Mouse (Mus musculus) small intestine, adult 2 months (tissue): Measurements from ENCODE around the gene Rhbdd1. TPM values are rescaled to one million over a fixed set of nuclear protein-coding genes. Genes with fewer than 3 reads are reported as not detected.

Experiments used
- H3K27ac ChIP-seq: fragments of 200-500 bp; 2 replicates; pipeline ENCODE4 v1.5.1; 2012; ENCODE audit warnings: low read depth, low read length, control low read depth, inconsistent platforms; ENCODE audit not compliant: insufficient read depth
- H3K27me3 ChIP-seq: fragments of 200-500 bp; 2 replicates; pipeline ENCODE4 v1.6.1; 2012; ENCODE audit warnings: mild to moderate bottlenecking, moderate library complexity, low read length, inconsistent platforms; ENCODE audit not compliant: control insufficient read depth, insufficient read depth
- H3K36me3 ChIP-seq: fragments of 200-500 bp; 2 replicates; pipeline ENCODE4 v1.6.1; 2012; ENCODE audit warnings: mild to moderate bottlenecking, low read length, control low read depth, inconsistent platforms; ENCODE audit not compliant: control insufficient read depth, insufficient read depth
- H3K4me1 ChIP-seq: fragments of 200-500 bp; 2 replicates; pipeline ENCODE4 v1.6.1; 2012; ENCODE audit warnings: low read length, inconsistent platforms, mixed read lengths; ENCODE audit not compliant: control insufficient read depth, insufficient read depth, insufficient read length
- H3K4me3 ChIP-seq: fragments of 200-500 bp; 2 replicates; pipeline ENCODE4 v1.5.1; 2012; ENCODE audit warnings: low read depth, mild to moderate bottlenecking, control low read depth, inconsistent platforms, low read length, moderate library complexity
- CTCF ChIP-seq: fragments of 200-500 bp; IDR thresholded peaks from 2 replicates; pipeline ENCODE4 v1.5.1; 2012; ENCODE audit warnings: low read depth, mild to moderate bottlenecking, control low read depth, inconsistent platforms, low read length, moderate library complexity, mixed read lengths; ENCODE audit not compliant: insufficient replicate concordance, insufficient read length; ENCODE audit errors: extremely low read depth
- POLR2A ChIP-seq: fragments of 200-500 bp; IDR thresholded peaks from 2 replicates; pipeline ENCODE4 v1.6.1; 2012; ENCODE audit warnings: low read depth, mild to moderate bottlenecking, control low read depth, inconsistent platforms, low read length, moderate library complexity
- WGBS: fragments of 180-500 bp; shearing (Covaris S2); methylation state at CpG from one replicate; pipeline ENCODE4 v1.1.7; 2018; 5-methylcytosine and 5-hydroxymethylcytosine counted together
- polyA plus RNA-seq: library from polyadenylated mRNA; depleted of rRNA; stranded (reverse); fragments of >200 nt; gene quantifications from 2 replicates; pipeline ENCODE4 v1.2.3, GENCODE M21; 2012

Gene Rhbdd1
- polyA plus RNA-seq, 1 experiment = 4.9 TPM

DNA sequence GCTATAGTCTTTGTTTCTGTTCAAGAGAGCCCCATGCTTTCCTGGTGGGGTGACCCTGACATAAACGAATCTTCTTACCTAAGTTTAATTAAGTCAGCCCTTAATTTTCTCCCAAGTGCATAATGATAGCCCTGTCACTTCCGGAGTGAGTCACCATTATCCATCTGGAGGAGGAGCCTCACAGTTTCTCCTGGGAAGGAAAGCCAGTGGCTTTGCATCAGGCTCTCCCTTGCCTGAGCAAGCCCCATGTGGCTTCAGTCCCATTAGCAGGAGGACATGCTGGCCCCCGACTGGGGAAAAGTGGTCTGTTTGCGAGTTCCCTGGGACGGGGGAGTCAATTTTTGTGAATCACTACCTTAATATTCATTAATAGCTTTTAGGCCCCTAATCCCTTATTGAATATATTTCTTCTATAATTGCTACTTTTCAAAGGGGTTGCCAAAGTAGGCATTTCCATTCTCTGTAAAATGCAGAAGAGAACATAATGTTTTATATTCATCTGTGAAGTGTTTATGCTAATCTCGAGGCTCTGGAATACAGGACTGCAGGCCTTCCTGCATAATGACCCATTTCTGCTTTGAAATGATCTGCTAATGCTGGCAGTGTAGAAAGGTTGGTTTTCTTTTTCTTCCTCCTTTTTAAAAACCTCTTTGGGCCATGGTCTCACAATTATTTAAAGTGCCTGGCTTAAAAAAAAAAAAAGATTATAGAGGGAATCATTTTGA is 135.8 kb downstream of the Rhbdd1 start:
- Histone ChIP-seq H3K36me3 (no peaks in the 10 kb centered on the region), H3K27me3 (no peaks in the 10 kb centered on the region), H3K4me1 (no peaks in the 10 kb centered on the region), H3K4me3 (no peak overlapping the region), H3K27ac (no peak overlapping the region)
- WGBS = 52% methylated on average over 6 of the region's 6 CpGs
- TF ChIP-seq CTCF = no peak

DNA sequence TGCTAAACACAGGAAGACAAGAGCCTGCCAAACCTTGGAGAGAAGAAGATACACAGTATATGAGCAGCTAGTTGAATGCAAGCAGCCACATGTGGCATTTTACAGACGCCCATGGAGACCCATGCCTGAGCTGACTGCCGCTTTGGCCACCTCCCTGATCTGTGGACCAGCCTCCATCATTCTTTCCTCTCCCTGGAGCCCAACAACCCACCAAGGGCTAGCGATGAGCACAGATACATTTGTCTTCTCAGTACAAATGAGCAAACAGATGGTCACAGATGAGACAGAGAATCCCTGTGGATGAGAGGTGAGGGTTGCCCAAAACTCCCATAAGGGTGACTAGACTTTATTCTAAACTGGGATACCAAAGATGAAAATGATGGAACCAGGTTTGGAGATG is 137.8 kb downstream of the Rhbdd1 start:
- WGBS = 92% methylated on average over 3 of the region's 3 CpGs
- Histone ChIP-seq H3K27me3 (no peaks in the 10 kb centered on the region), H3K4me1 (no peaks in the 10 kb centered on the region)

DNA sequence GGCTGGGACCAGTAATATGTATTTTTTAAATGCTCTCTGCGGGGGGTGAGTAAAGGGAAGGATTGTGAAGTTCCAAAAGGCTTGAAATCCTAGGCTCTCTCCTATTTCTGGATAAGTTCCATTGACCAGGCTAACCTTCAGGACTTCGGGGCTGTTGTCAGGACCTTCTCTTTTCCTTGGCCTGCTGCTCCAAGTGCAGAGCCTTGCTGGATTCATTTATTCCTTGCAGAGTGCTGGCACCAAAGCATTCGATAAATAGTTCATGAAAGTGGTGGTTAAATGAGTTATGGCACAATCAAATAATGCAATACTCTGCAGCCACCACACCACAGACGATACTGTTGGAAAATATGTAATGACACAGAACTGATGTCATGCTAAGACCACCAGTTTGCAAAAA is 143.1 kb downstream of the Rhbdd1 start:
- no peaks in the 10 kb centered on the region for H3K4me1 ChIP-seq
- H3K4me3 ChIP-seq = no peak overlapping the region
- 77% methylated on average over 4 of the region's 4 CpGs for WGBS
- no peaks in the 10 kb centered on the region for H3K36me3 ChIP-seq
- TF ChIP-seq POLR2A = no peak
- TF ChIP-seq CTCF = no peak
- no peaks in the 10 kb centered on the region for H3K27me3 ChIP-seq
- H3K27ac ChIP-seq = no peak overlapping the region

More for the DNA sequence above, 137.8 kb downstream of the Rhbdd1 start:
- Histone ChIP-seq H3K27ac (no peak overlapping the region), H3K36me3 (no peaks in the 10 kb centered on the region), H3K4me3 (no peak overlapping the region)
- no peak for TF ChIP-seq CTCF
- TF ChIP-seq POLR2A = no peak

DNA sequence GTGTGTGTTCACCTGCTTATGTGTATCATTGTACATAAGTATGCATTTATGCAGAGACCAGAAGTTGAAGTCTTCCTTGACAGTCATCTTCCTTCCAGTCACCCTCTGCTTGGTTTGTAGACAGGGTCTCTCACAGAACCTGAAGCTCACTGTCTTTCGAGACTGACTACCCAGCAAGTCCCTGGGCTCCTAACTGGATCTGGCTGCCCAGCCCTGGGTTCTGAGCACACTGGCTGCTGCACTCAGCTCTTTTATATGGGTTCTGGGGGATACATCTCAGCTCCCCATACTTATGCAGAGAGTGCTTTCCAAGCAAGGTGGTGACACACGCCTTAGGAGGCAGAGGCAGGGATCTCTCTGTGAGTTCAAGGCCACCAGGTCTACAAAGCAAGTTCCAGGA is 143.7 kb downstream of the Rhbdd1 start:
- no peak overlapping the region for H3K4me3 ChIP-seq
- WGBS = 77% methylated on average over 2 of the region's 2 CpGs
- H3K27me3 ChIP-seq = no peaks in the 10 kb centered on the region
- no peak overlapping the region for H3K27ac ChIP-seq
- no peak for TF ChIP-seq CTCF
- TF ChIP-seq POLR2A = no peak
- no peaks in the 10 kb centered on the region for H3K36me3 ChIP-seq
- H3K4me1 ChIP-seq = no peaks in the 10 kb centered on the region

DNA sequence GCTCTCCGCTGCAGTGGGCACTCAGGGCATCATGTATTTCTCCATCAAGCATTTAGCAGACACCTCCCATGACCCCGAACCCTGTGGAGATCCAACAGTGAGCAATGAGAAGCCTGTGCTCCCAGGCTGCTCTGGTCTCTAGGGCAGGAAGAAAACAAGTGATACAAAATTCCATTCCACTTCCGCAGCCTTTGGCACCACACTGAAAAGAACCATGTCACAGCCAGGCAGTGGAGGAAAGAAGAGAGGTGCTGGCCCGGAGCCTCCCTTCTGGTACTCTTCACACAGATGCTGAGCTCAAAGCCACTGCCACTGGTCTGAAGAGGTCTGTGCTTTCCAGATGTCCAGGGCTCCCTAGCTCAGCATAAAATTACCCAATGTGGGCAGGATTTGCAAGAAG is 144.8 kb downstream of the Rhbdd1 start:
- TF ChIP-seq POLR2A = no peak
- TF ChIP-seq CTCF = no peak
- WGBS = 80% methylated on average over 4 of the region's 4 CpGs
- Histone ChIP-seq H3K4me3 (no peak overlapping the region), H3K27me3 (no peaks in the 10 kb centered on the region), H3K36me3 (no peaks in the 10 kb centered on the region), H3K27ac (no peak overlapping the region), H3K4me1 (no peaks in the 10 kb centered on the region)

DNA sequence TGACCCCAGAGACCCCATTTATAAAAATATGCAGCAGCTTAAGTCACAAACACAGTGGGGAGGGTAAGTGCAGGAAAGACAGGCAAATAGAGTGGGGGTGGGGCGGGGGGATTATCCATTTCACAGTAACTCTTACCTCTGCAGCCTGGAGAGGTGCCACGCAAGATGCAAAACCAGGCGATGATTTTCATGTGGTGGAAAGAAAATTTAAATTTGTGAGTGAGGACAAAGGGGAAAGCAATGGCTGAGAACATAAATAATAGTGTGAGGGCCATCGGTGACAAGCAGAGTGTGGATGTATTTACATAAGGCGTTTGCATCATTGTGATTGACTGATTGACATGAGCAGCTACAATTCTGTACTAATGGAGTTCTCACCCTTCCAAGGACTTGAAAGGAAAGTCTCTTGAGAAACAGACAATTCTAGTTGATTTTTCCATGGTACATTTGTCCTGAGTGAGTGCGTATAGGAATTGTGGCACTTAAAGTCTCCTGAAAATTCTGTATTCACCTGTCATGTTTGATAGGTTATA is 149.1 kb downstream of the Rhbdd1 start:
- WGBS = 52% methylated on average over 6 of the region's 6 CpGs

DNA sequence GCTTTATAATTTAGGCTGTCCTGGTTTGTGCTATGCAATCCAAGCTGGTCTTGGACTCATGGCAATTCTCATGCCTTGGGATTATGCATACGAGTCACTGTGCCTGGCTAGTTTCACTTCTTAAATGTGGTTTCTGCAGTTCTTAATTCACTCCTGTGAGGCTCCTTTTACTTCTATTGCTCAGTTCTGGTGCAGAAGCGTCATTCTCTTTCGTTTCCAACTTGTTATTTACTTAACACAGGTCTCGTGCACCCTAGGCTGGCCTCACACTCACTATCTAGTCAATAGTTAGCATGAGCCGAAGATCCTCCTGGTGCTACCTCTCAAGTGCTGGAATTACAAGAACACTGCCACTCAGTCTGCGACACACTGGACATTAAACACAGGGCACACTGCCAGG is 152.6 kb downstream of the Rhbdd1 start:
- Histone ChIP-seq H3K36me3 (no peaks in the 10 kb centered on the region), H3K4me1 (no peaks in the 10 kb centered on the region), H3K4me3 (no peak overlapping the region), H3K27ac (no peak overlapping the region), H3K27me3 (no peaks in the 10 kb centered on the region)
- 33% methylated on average over 6 of the region's 6 CpGs for WGBS
- TF ChIP-seq POLR2A (no peak), CTCF (no peak)

More for the DNA sequence above, 149.1 kb downstream of the Rhbdd1 start:
- TF ChIP-seq POLR2A = no peak
- no peak for TF ChIP-seq CTCF
- Histone ChIP-seq H3K4me3 (no peak overlapping the region), H3K27ac (no peak overlapping the region), H3K4me1 (no peaks in the 10 kb centered on the region), H3K36me3 (no peaks in the 10 kb centered on the region), H3K27me3 (no peaks in the 10 kb centered on the region)
